Mouse (Mus musculus) T-helper 17 cell (primary cell): ENCODE measurements at regions not wholly inside any gene's neighbourhood (a gene's known extent, or its start where the extent isn't known, plus 50 kb on each side); places are given as distances from the start of the nearest gene placed in this dataset.

ENCODE experiments used
- in situ Hi-C, 2 experiments: fragments of 300-600 bp; cut with MboI, MseI; formaldehyde crosslinking; loops; 1 replicate in 1 of 2; 2 replicates in 1 of 2; pipeline ENCODE4 v1.15.1; 2025; ENCODE audit warnings: high pct_unique_total_duplicates in 2 of 2

DNA sequence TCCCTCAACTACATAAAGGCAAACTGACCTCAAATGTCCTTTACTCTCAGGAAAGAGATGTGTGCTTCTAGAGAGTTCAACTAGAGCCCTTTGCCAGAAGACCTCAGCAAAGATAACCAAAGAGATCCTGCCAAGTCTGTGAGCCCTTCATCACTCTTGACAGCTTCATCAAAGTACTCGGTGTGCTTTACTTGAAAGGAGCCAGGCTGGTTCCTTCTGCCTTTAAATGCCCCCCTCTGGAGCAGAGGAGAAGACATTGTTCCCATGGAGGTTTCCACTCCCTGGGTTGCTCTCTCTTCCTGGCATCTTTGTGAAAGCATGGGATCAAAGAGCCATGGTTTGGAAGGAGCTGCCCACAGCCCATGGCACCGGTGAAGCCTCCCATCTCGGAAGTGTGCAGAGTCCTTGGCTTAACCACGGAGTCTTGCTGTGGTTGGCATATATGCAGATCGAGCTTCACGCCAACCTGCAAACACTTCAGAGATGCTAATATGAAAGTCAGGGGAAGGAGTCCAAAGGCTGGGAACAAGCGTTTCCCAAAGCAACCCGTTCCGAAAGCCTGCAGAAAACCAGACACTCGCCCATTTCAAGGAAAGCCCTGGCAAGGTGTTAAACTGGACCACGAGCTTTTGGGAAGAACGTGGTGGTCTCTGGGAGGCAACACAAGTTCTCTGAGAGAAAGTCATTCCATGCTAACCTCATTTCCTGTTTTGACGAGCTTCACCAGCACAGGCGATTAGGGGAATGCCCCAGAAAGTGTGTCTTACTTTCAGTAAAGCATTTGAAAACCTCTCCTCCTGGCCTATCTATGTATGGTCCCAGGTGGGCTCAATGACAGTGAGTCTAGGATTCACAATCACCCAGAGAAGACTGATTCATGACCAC lies 223.5 kb upstream of the Spdye4c start:
- in situ Hi-C loops: no loop called here

DNA sequence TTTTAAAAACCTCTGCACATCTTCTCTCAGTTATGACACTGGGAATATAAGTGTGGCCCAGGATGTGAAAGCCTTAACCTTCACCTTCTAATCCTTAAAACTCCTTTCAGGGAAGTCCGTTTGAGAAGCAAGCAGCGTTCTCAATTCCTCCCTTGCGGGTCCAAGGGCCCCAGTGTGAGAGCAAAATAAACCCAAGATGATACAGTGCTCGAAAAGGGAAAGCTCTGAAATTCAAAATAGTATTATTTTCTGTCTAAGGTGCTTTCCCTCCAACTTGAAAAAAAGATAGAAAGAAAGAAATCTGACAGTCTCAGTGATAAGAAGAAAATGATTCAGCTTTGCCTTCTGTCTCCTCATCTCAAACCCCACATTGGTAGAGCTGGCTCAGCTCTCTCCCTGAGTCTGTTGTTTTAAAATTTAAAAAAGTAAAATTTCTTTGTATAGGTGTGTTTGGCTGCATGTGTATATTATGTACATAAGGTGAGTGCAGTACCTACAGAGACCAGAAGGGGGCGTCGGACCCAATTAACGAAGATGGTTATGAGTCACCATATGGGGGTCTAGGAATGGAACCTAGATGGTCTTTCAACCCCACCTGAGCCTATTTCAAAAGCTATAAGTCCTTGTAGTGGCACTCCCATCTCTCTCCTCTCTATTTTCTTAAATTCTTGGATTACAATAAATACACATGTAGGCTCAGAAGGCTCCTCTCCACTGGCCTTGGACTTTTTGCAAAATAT lies 222.3 kb upstream of the Spdye4c start:
- in situ Hi-C loops: no loop called here

DNA sequence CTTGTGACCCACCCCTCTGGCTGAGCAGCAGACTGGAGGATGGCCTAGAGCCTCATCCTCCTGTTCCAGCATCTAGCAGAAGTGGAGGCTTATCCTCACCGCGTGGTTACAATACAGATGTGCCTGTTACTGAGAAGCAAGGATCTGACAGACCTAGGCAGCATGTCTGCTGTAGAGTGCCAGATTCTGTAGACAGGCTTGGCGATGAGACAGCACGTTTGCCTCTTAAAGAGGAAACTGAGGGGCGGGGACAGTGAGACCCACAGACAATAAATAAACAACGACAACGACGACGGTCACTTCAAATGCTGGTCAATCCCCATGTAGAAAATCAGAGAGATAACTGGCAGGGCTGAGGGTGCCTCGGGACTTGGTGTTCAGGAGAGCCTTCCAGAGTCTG lies 220.2 kb upstream of the Spdye4c start:
- in situ Hi-C loops: loop anchor here in 1 of 2 experiments (10.0 kb wide), 1 partner anchor 246 kb away; the partner anchor contains the start of gene Bcl2l11

GRCm38 (mm10) chr2:128372204-128372603 lies 218.8 kb upstream of the Spdye4c start:
- in situ Hi-C loops: loop anchor here in 1 of 2 experiments (10.0 kb wide), 1 partner anchor 247 kb away; the partner anchor contains the start of gene Bcl2l11

- in situ Hi-C loops: loop anchor here in 1 of 2 experiments (10.0 kb wide), 1 partner anchor 249 kb away; the partner anchor contains the start of gene Bcl2l11
Observed at GRCm38 (mm10) chr2:128373363-128374252, 217.4 kb upstream of the Spdye4c start.

DNA sequence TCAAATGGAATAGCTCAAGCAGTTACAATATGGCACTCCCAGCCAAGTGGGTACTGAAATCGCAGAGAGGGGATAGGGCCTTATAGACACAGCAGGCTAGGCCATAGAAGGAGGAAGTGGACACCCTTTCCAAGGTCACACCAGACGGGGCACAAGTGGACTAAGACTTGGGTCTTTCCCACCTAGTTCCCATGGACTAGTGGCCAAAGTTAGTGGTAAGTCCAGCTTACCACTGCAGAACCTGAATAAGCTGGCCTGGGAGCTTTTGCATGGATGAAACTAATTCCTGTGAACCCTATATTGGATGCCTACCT lies 216.8 kb upstream of the Spdye4c start:
- in situ Hi-C loops: loop anchor here in 1 of 2 experiments (10.0 kb wide), 1 partner anchor 249 kb away; the partner anchor contains the start of gene Bcl2l11

GRCm38 (mm10) chr2:128374926-128375325 lies 216.1 kb upstream of the Spdye4c start:
- in situ Hi-C loops: loop anchor here in 1 of 2 experiments (10.0 kb wide), 1 partner anchor 250 kb away; the partner anchor contains the start of gene Bcl2l11

- in situ Hi-C loops: loop anchor here in 1 of 2 experiments (10.0 kb wide), 1 partner anchor 251 kb away; the partner anchor contains the start of gene Bcl2l11
Observed at GRCm38 (mm10) chr2:128375827-128376226, 215.2 kb upstream of the Spdye4c start.

- in situ Hi-C loops: loop anchor here in 1 of 2 experiments (10.0 kb wide), 1 partner anchor 252 kb away; the partner anchor contains the start of gene Bcl2l11
Observed at GRCm38 (mm10) chr2:128377176-128377575, 213.8 kb upstream of the Spdye4c start.

DNA sequence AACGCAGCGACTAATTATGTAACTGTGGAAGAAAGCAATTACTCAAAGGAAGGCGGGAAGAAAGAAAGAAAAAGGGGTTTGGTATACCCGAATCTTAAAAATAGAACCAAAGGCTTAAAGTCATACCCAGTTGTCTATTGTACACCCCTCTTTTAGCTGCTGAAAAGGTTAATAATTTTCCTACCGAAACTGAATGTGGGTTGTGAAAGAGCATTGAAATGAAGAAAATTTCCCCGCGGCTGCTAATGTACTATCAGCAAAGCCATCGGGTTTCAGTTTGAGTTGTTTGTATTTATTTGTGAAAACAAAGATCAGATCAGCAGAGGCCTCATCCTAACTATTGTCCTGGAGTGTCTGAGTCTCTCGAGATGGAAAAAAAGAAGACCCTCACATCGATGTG lies 213.3 kb upstream of the Spdye4c start:
- in situ Hi-C loops: loop anchor here in 1 of 2 experiments (10.0 kb wide), 1 partner anchor 253 kb away; the partner anchor contains the start of gene Bcl2l11

- in situ Hi-C loops: loop anchor here in 1 of 2 experiments (10.0 kb wide), 1 partner anchor 254 kb away; the partner anchor contains the start of gene Bcl2l11
Observed at GRCm38 (mm10) chr2:128378456-128378855, 212.6 kb upstream of the Spdye4c start.

DNA sequence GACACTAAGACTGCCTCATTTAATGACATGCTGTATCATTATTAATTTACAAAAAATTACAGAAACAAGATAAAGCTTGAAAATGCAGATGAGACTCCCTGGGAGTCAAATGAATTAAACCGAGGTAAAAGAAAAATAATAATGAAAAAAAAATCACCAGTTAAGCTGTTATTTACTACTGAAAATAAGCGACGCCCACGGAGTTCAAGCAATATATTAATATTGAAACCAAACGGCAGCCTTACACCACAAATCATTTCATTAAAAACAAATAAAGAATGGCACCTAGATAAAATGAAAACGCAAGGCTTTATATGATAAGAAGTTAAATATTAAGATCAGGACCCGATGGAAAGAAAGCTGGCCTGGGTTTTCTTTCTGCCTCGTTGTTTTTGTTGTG lies 211.9 kb upstream of the Spdye4c start:
- in situ Hi-C loops: loop anchor here in 1 of 2 experiments (10.0 kb wide), 1 partner anchor 254 kb away; the partner anchor contains the start of gene Bcl2l11

- in situ Hi-C loops: loop anchor here in 1 of 2 experiments (10.0 kb wide), 1 partner anchor 255 kb away; the partner anchor contains the start of gene Bcl2l11
Observed at GRCm38 (mm10) chr2:128379554-128379953, 211.5 kb upstream of the Spdye4c start.

- in situ Hi-C loops: no loop called here
Observed at GRCm38 (mm10) chr2:128380581-128380980, 210.4 kb upstream of the Spdye4c start.

- in situ Hi-C loops: no loop called here
Observed at GRCm38 (mm10) chr2:128381684-128382205, 209.3 kb upstream of the Spdye4c start.

- in situ Hi-C loops: no loop called here
Observed at GRCm38 (mm10) chr2:128382473-128382872, 208.5 kb upstream of the Spdye4c start.

GRCm38 (mm10) chr2:128384612-128385011 lies 206.4 kb upstream of the Spdye4c start:
- in situ Hi-C loops: no loop called here

GRCm38 (mm10) chr2:128386846-128387621 lies 204.0 kb upstream of the Spdye4c start:
- in situ Hi-C loops: no loop called here

DNA sequence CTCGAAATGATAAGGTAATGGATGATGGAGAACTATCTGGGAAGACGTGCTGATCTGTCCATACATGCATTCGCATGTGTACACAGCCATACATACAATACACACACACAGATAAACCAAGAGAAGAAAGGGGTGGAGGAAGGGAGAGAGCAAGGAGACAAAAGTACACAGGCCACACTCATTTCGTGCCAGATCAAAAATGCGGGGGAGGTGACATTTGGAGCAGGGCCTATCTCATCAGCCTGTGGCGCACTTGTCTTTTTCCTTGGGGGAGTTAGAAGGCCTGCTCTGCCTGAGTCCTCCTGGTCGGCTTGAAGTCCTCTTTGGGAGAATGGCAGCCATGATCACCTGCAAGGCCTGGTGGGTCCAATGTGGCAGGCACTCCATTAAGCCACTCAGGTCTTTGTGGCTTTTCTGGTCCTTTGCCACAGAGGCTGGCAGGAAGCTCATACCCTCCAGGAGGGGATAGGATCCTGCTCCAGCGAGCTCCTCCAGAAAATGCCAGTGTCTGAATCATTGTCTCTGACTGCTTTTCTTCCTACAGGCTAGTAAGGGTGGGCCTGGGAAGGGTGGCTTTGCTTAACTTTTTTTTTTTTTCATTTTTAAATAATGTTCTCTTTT lies 203.0 kb upstream of the Spdye4c start:
- in situ Hi-C loops: no loop called here
